Mouse (Mus musculus): ENCODE results near the gene Phf8. TPM values are rescaled to one million over a fixed set of nuclear protein-coding genes. Genes with fewer than 3 reads are reported as not detected.
A peak's percentile ranks its signal among the peaks of the same experiment; 100 is the strongest.
"Not testable (repeated sequence)": the region's sequence is repeated elsewhere in the genome, so short reads cannot be mapped to it uniquely, and the experiment has no call there.

The Phf8 gene
- 26.8 and 28.9 TPM in 2 replicates for polyA plus RNA-seq (2016; fragmentation: Nextera tagmentation; extraction: Ambion mirVana)

GRCm38 (mm10) chrX:151520458-151521322 lies at the start of gene Phf8:
Gene Phf8, plus strand, starts transcription at chrX:151520672.
- Histone ChIP-seq H3K36me3 (no peaks in the 10 kb centered on the region), H3K9me3 (replicated peaks) (no peaks in the 10 kb centered on the region), H3K9ac (peak within 1 kb of the TSS; percentile 68), H3K4me3 (peak within 1 kb of the TSS; percentile 51), H3K27ac (peak within 1 kb of the TSS; percentile 94), H3K27me3 (0 out of 2 replicates have a peak, but pooled peaks cover 2% of the 10 kb centered on the region), H3K4me2 (replicated peaks) (peak within 1 kb of the TSS; percentile 60), H3K4me1 (no peaks in the 10 kb centered on the region)
- peak; percentile 98 for ATAC-seq (ENCODE audit: low FRiP score)
- WGBS, result 20% methylated on average over 68 of the region's 68 CpGs

- Histone ChIP-seq H3K4me3 (no peak overlapping the region), H3K4me1 (no peaks in the 10 kb centered on the region), H3K9me3 (replicated peaks) (no peaks in the 10 kb centered on the region), H3K27me3 (no peaks in the 10 kb centered on the region), H3K36me3 (no peaks in the 10 kb centered on the region), H3K27ac (no peak overlapping the region), H3K9ac (no peak overlapping the region), H3K4me2 (replicated peaks) (no peak overlapping the region)
- 85% methylated on average over 3 of the region's 3 CpGs for WGBS
- no peak for ATAC-seq (ENCODE audit: low FRiP score)
These were observed 32.3 kb upstream of the Phf8 start for GRCm38 (mm10) chrX:151488128-151488527.

- H3K9me3 ChIP-seq (replicated peaks); H3K27me3 ChIP-seq; H3K4me2 ChIP-seq (replicated peaks); H3K4me3 ChIP-seq; H3K9ac ChIP-seq; ATAC-seq (ENCODE audit: low FRiP score); H3K36me3 ChIP-seq; H3K4me1 ChIP-seq; H3K27ac ChIP-seq: not testable (repeated sequence)
- WGBS, result 97% methylated on average over 4 of the region's 4 CpGs
These were observed 27.2 kb upstream of the Phf8 start for GRCm38 (mm10) chrX:151493269-151493668.

GRCm38 (mm10) chrX:151496596-151496995 lies 23.9 kb upstream of the Phf8 start:
- no peak for ATAC-seq (ENCODE audit: low FRiP score)
- 86% methylated on average over 1 of the region's 1 CpGs for WGBS
- H3K9me3 ChIP-seq (replicated peaks), result no peaks in the 10 kb centered on the region

GRCm38 (mm10) chrX:151508536-151508935 lies 11.9 kb upstream of the Phf8 start:
- Histone ChIP-seq H3K4me2 (replicated peaks) (no peak overlapping the region), H3K27me3 (no peaks in the 10 kb centered on the region), H3K4me1 (no peaks in the 10 kb centered on the region), H3K9me3 (replicated peaks) (no peaks in the 10 kb centered on the region), H3K36me3 (no peaks in the 10 kb centered on the region), H3K27ac (no peak overlapping the region), H3K9ac (no peak overlapping the region), H3K4me3 (no peak overlapping the region)
- ATAC-seq (ENCODE audit: low FRiP score), result no peak

More at GRCm38 (mm10) chrX:151496596-151496995, 23.9 kb upstream of the Phf8 start:
- no peaks in the 10 kb centered on the region for H3K27me3 ChIP-seq
- no peak overlapping the region for H3K4me2 ChIP-seq (replicated peaks)
- no peaks in the 10 kb centered on the region for H3K36me3 ChIP-seq
- no peak overlapping the region for H3K27ac ChIP-seq
- H3K4me1 ChIP-seq, result no peaks in the 10 kb centered on the region
- H3K9ac ChIP-seq, result no peak overlapping the region
- no peak overlapping the region for H3K4me3 ChIP-seq

- no peak for ATAC-seq (ENCODE audit: low FRiP score)
- Histone ChIP-seq H3K4me3 (no peak overlapping the region), H3K4me1 (no peaks in the 10 kb centered on the region), H3K9me3 (replicated peaks) (no peaks in the 10 kb centered on the region), H3K4me2 (replicated peaks) (no peak overlapping the region), H3K9ac (no peak overlapping the region), H3K36me3 (no peaks in the 10 kb centered on the region), H3K27ac (no peak overlapping the region), H3K27me3 (no peaks in the 10 kb centered on the region)
- WGBS, result 88% methylated on average over 1 of the region's 1 CpGs
These were observed 10.6 kb upstream of the Phf8 start for GRCm38 (mm10) chrX:151509906-151510305.

GRCm38 (mm10) chrX:151513066-151513465 lies 7.4 kb upstream of the Phf8 start:
- 75% methylated on average over 3 of the region's 3 CpGs for WGBS
- H3K4me3 ChIP-seq, result no peak overlapping the region
- H3K27ac ChIP-seq, result no peak overlapping the region
- no peaks in the 10 kb centered on the region for H3K9me3 ChIP-seq (replicated peaks)
- no peaks in the 10 kb centered on the region for H3K36me3 ChIP-seq
- H3K27me3 ChIP-seq, result no peaks in the 10 kb centered on the region
- H3K4me1 ChIP-seq, result no peaks in the 10 kb centered on the region
- no peak for ATAC-seq (ENCODE audit: low FRiP score)
- no peak overlapping the region for H3K4me2 ChIP-seq (replicated peaks)
- H3K9ac ChIP-seq, result no peak overlapping the region

- Histone ChIP-seq H3K27ac (no peak overlapping the region), H3K4me1 (no peaks in the 10 kb centered on the region), H3K27me3 (no peaks in the 10 kb centered on the region), H3K4me2 (replicated peaks) (no peak overlapping the region), H3K4me3 (no peak overlapping the region), H3K9ac (no peak overlapping the region), H3K36me3 (no peaks in the 10 kb centered on the region), H3K9me3 (replicated peaks) (no peaks in the 10 kb centered on the region)
- WGBS, result 89% methylated on average over 2 of the region's 2 CpGs
- ATAC-seq (ENCODE audit: low FRiP score), result no peak
These were observed 6.8 kb upstream of the Phf8 start for GRCm38 (mm10) chrX:151513694-151514093.

- 53% methylated on average over 1 of the region's 1 CpGs for WGBS
- no peak overlapping the region for H3K9ac ChIP-seq
- no peaks in the 10 kb centered on the region for H3K4me1 ChIP-seq
- no peaks in the 10 kb centered on the region for H3K9me3 ChIP-seq (replicated peaks)
- H3K4me2 ChIP-seq (replicated peaks), result no peak overlapping the region
- 0 out of 2 replicates have a peak, but pooled peaks cover 2% of the 10 kb centered on the region for H3K27me3 ChIP-seq
- no peak overlapping the region for H3K27ac ChIP-seq
- no peak for ATAC-seq (ENCODE audit: low FRiP score)
- H3K4me3 ChIP-seq, result no peak overlapping the region
- H3K36me3 ChIP-seq, result no peaks in the 10 kb centered on the region
These were observed 2.3 kb upstream of the Phf8 start for GRCm38 (mm10) chrX:151518181-151518580.

GRCm38 (mm10) chrX:151520127-151520457 lies 380 bp upstream of the Phf8 start:
- Histone ChIP-seq H3K4me2 (replicated peaks) (peak overlapping the region; percentile 42), H3K27me3 (0 out of 2 replicates have a peak, but pooled peaks cover 2% of the 10 kb centered on the region), H3K9me3 (replicated peaks) (no peaks in the 10 kb centered on the region), H3K4me3 (peak overlapping the region; percentile 51), H3K27ac (peak overlapping the region; percentile 94), H3K4me1 (no peaks in the 10 kb centered on the region), H3K36me3 (no peaks in the 10 kb centered on the region), H3K9ac (peak overlapping the region; percentile 50)
- peak; percentile 57 for ATAC-seq (ENCODE audit: low FRiP score)
- 17% methylated on average over 17 of the region's 17 CpGs for WGBS

GRCm38 (mm10) chrX:151521786-151522522 lies 1.5 kb downstream of the Phf8 start:
- Histone ChIP-seq H3K4me1 (no peaks in the 10 kb centered on the region), H3K27ac (peak overlapping the region; percentile 23; the same call in 1 of the 2 replicates), H3K4me3 (peak overlapping the region; percentile 51), H3K4me2 (replicated peaks) (peak overlapping the region; percentile 60), H3K9me3 (replicated peaks) (no peaks in the 10 kb centered on the region), H3K36me3 (no peaks in the 10 kb centered on the region), H3K9ac (peak overlapping the region; percentile 68), H3K27me3 (0 out of 2 replicates have a peak, but pooled peaks cover 2% of the 10 kb centered on the region)
- 0 out of 2 replicates have a peak, but pooled peaks have one; percentile 3 for ATAC-seq (ENCODE audit: low FRiP score)
- WGBS, result 16% methylated on average over 25 of the region's 25 CpGs

GRCm38 (mm10) chrX:151553356-151553755 lies 32.9 kb downstream of the Phf8 start:
- no peaks in the 10 kb centered on the region for H3K4me1 ChIP-seq
- no peak overlapping the region for H3K4me2 ChIP-seq (replicated peaks)
- ATAC-seq (ENCODE audit: low FRiP score), result no peak
- H3K9ac ChIP-seq, result no peak overlapping the region
- no peak overlapping the region for H3K27ac ChIP-seq
- WGBS, result 93% methylated on average over 4 of the region's 4 CpGs
- peaks cover 10% of the 10 kb centered on the region; the same call in 1 of the 2 replicates for H3K36me3 ChIP-seq
- no peaks in the 10 kb centered on the region for H3K9me3 ChIP-seq (replicated peaks)
- H3K4me3 ChIP-seq, result no peak overlapping the region
- H3K27me3 ChIP-seq, result no peaks in the 10 kb centered on the region

Data from hindbrain, embryonic 12.5 days (tissue).